Mouse (Mus musculus): ENCODE data around the gene Ect2. TPM values are rescaled to one million over a fixed set of nuclear protein-coding genes. Genes with fewer than 3 reads are reported as not detected.

Ect2 gene
- total RNA-seq, 2 experiments from 2014 or later: 0.78 to 0.79 TPM

GRCm38 (mm10) chr3:27161645-27162409 is 8.1 kb upstream of the Ect2 start:
- no peak for DNase-seq
- intact Hi-C loops (cut with DNase I): no loop called here

- DNase-seq: no peak
- intact Hi-C loops (cut with DNase I): no loop called here
These were observed 5.2 kb upstream of the Ect2 start for GRCm38 (mm10) chr3:27158910-27159309.

GRCm38 (mm10) chr3:27156594-27156949 is 2.9 kb upstream of the Ect2 start:
- no peak for DNase-seq
- intact Hi-C loops (cut with DNase I): no loop called here

GRCm38 (mm10) chr3:27155856-27156593 is 2.3 kb upstream of the Ect2 start:
- intact Hi-C loops (cut with DNase I): no loop called here
- no peak for DNase-seq

GRCm38 (mm10) chr3:27155051-27155855 is 1.6 kb upstream of the Ect2 start:
- DNase-seq: peak in 1 of 2 experiments; percentile 7
- intact Hi-C loops (cut with DNase I): no loop called here

- intact Hi-C loops (cut with DNase I): no loop called here
- no peak for DNase-seq
These were observed 602 bp upstream of the Ect2 start for GRCm38 (mm10) chr3:27154280-27154679.

GRCm38 (mm10) chr3:27153191-27153671 is 447 bp downstream of the Ect2 start:
- intact Hi-C loops (cut with DNase I): loop anchor here (2.0 kb wide), 1 partner anchor 30 kb away; the partner anchor contains the start of gene Nceh1
- no peak for DNase-seq

- DNase-seq: no peak
- intact Hi-C loops (cut with DNase I): no loop called here
These were observed 7.9 kb downstream of the Ect2 start for GRCm38 (mm10) chr3:27145733-27146132.

- DNase-seq: no peak
- intact Hi-C loops (cut with DNase I): no loop called here
These were observed 10.1 kb downstream of the Ect2 start for GRCm38 (mm10) chr3:27143570-27143969.

- DNase-seq: no peak
- intact Hi-C loops (cut with DNase I): no loop called here
These were observed 13.6 kb downstream of the Ect2 start for GRCm38 (mm10) chr3:27140101-27140500.

GRCm38 (mm10) chr3:27121864-27122450 is 31.7 kb downstream of the Ect2 start:
- no peak for DNase-seq
- intact Hi-C loops (cut with DNase I): no loop called here

- intact Hi-C loops (cut with DNase I): no loop called here
- no peak for DNase-seq
These were observed 32.7 kb downstream of the Ect2 start for GRCm38 (mm10) chr3:27120932-27121331.

GRCm38 (mm10) chr3:27118227-27118626 is 35.5 kb downstream of the Ect2 start:
- intact Hi-C loops (cut with DNase I): no loop called here
- DNase-seq: no peak

GRCm38 (mm10) chr3:27110860-27111259 is 42.8 kb downstream of the Ect2 start:
- DNase-seq: no peak
- intact Hi-C loops (cut with DNase I): no loop called here

- no peak for DNase-seq
These were observed 44.6 kb downstream of the Ect2 start for GRCm38 (mm10) chr3:27109109-27109508.

GRCm38 (mm10) chr3:27107142-27107541 is 46.5 kb downstream of the Ect2 start:
- no peak for DNase-seq
- intact Hi-C loops (cut with DNase I): no loop called here

More at GRCm38 (mm10) chr3:27109109-27109508, 44.6 kb downstream of the Ect2 start:
- intact Hi-C loops (cut with DNase I): no loop called here

- intact Hi-C loops (cut with DNase I): no loop called here
- DNase-seq: no peak
These were observed 50.7 kb downstream of the Ect2 start for GRCm38 (mm10) chr3:27102965-27103364.

GRCm38 (mm10) chr3:27098633-27099032 is 55.0 kb downstream of the Ect2 start:
- intact Hi-C loops (cut with DNase I): no loop called here
- no peak for DNase-seq

GRCm38 (mm10) chr3:27086221-27086620 is 67.5 kb downstream of the Ect2 start:
- intact Hi-C loops (cut with DNase I): no loop called here
- DNase-seq: no peak

GRCm38 (mm10) chr3:27081229-27082060 is 72.2 kb downstream of the Ect2 start:
- no peak for DNase-seq
- intact Hi-C loops (cut with DNase I): no loop called here

All from heart, postnatal 36 days (tissue).